Mouse (Mus musculus) ovary, postnatal 14 days (tissue): ENCODE data around the gene Yy1.

Source experiments
- DNase-seq: peaks from one replicate; pipeline ENCODE4 v3.0.0; 2022; ENCODE audit warnings: low spot score

The Yy1 gene

GRCm38 (mm10) chr12:108792546-108793452 is at the start of gene Yy1:
TSS of gene Yy1 (plus strand) at chr12:108792973.
- peak; percentile 96 for DNase-seq

GRCm38 (mm10) chr12:108745990-108746389 is 46.8 kb upstream of the Yy1 start:
- DNase-seq, result no peak

- DNase-seq, result no peak
These were observed 43.8 kb upstream of the Yy1 start for GRCm38 (mm10) chr12:108749019-108749418.

GRCm38 (mm10) chr12:108749454-108749853 is 43.3 kb upstream of the Yy1 start:
- no peak for DNase-seq

- no peak for DNase-seq
These were observed 42.5 kb upstream of the Yy1 start for GRCm38 (mm10) chr12:108750226-108750625.

GRCm38 (mm10) chr12:108751790-108752189 is 41.0 kb upstream of the Yy1 start:
- no peak for DNase-seq

- DNase-seq, result no peak
These were observed 37.6 kb upstream of the Yy1 start for GRCm38 (mm10) chr12:108755141-108755540.

GRCm38 (mm10) chr12:108756611-108757010 is 36.2 kb upstream of the Yy1 start:
- DNase-seq, result no peak

GRCm38 (mm10) chr12:108757717-108758257 is 35.0 kb upstream of the Yy1 start:
- DNase-seq, result peak; percentile 98

GRCm38 (mm10) chr12:108758273-108758672 is 34.5 kb upstream of the Yy1 start:
- no peak for DNase-seq

- DNase-seq, result no peak
These were observed 34.1 kb upstream of the Yy1 start for GRCm38 (mm10) chr12:108758682-108759081.

GRCm38 (mm10) chr12:108759266-108759665 is 33.5 kb upstream of the Yy1 start:
- no peak for DNase-seq

GRCm38 (mm10) chr12:108760016-108760415 is 32.8 kb upstream of the Yy1 start:
- DNase-seq, result no peak

- no peak for DNase-seq
These were observed 32.2 kb upstream of the Yy1 start for GRCm38 (mm10) chr12:108760500-108761020.

GRCm38 (mm10) chr12:108761209-108761608 is 31.6 kb upstream of the Yy1 start:
- DNase-seq, result no peak

GRCm38 (mm10) chr12:108761665-108762064 is 31.1 kb upstream of the Yy1 start:
- no peak for DNase-seq

- no peak for DNase-seq
These were observed 29.5 kb upstream of the Yy1 start for GRCm38 (mm10) chr12:108763057-108763796.

GRCm38 (mm10) chr12:108764917-108765678 is 27.7 kb upstream of the Yy1 start:
- DNase-seq, result no peak

- peak; percentile 51 for DNase-seq
These were observed 27.0 kb upstream of the Yy1 start for GRCm38 (mm10) chr12:108765751-108766221.

- no peak for DNase-seq
These were observed 26.5 kb upstream of the Yy1 start for GRCm38 (mm10) chr12:108766316-108766715.

GRCm38 (mm10) chr12:108766866-108767265 is 25.9 kb upstream of the Yy1 start:
- DNase-seq, result no peak
